27 mouse cellular contexts compared by ENCODE assay signal in genomic region chr10:15841381-15841780, GRCm38 (mm10).
DNase-seq lines count a peak whose midpoint lies in the region; ATAC-seq and TF ChIP-seq lines count a peak whose summit lies in the region.
"Had no signal": no experiment of that assay in that cellular context is flagged by ENCODE, and none has a peak within 500 bp of the region (broad histone marks: within the 10 kb centered on the region; RNA-seq: fewer than 3 reads in every experiment).

No protein-coding gene starts in this region.

- H3K9ac ChIP-seq in heart, adult 2 months (ENCODE audit: low read depth, low read length): no peak overlapping the region
- H3K9ac ChIP-seq in neural tube, embryonic 15.5 days (replicated peaks): no peak overlapping the region
- H3K9ac ChIP-seq: embryonic facial prominence, embryonic 12.5 days; embryonic facial prominence, embryonic 15.5 days; forebrain, postnatal 0 days; hindbrain, embryonic 14.5 days had no signal

- no peak for TF ChIP-seq EP300 in heart, adult 2 months (IDR thresholded peaks at IDR 0.05; ENCODE audit: insufficient read depth, low read depth, low read length)

- no peak overlapping the region for H3K4me2 ChIP-seq in neural tube, embryonic 15.5 days
- H3K4me2 ChIP-seq: embryonic facial prominence, embryonic 12.5 days; embryonic facial prominence, embryonic 15.5 days; heart, embryonic 11.5 days; hindbrain, embryonic 14.5 days had no signal

- no peaks in the 10 kb centered on the region for H3K9me3 ChIP-seq in neural tube, embryonic 15.5 days (replicated peaks)
- H3K9me3 ChIP-seq: embryonic facial prominence, embryonic 12.5 days; embryonic facial prominence, embryonic 15.5 days had no signal

- H3K27me3 ChIP-seq in heart, adult 2 months (ENCODE audit: control insufficient read depth, insufficient read depth, low read length): no peaks in the 10 kb centered on the region
- H3K27me3 ChIP-seq in neural tube, embryonic 15.5 days (replicated peaks): no peaks in the 10 kb centered on the region
- H3K27me3 ChIP-seq: embryonic facial prominence, embryonic 12.5 days; embryonic facial prominence, embryonic 15.5 days; Patski had no signal

- TF ChIP-seq POLR2A in heart, adult 2 months (IDR thresholded peaks at IDR 0.05; ENCODE audit: insufficient read depth, low read depth, low read length): no peak

- intact Hi-C loops in heart, adult 2 months (cut with DNase I): no loop called here

- no peaks in the 10 kb centered on the region for H3K4me1 ChIP-seq in heart, adult 2 months (ENCODE audit: control insufficient read depth, insufficient read depth, low read length)
- no peaks in the 10 kb centered on the region for H3K4me1 ChIP-seq in neural tube, embryonic 15.5 days
- H3K4me1 ChIP-seq: embryonic facial prominence, embryonic 12.5 days; embryonic facial prominence, embryonic 15.5 days had no signal

- H3K36me3 ChIP-seq in heart, adult 2 months (ENCODE audit: control insufficient read depth, insufficient read depth, low read length): no peaks in the 10 kb centered on the region
- H3K36me3 ChIP-seq in neural tube, embryonic 15.5 days: no peaks in the 10 kb centered on the region
- H3K36me3 ChIP-seq: embryonic facial prominence, embryonic 12.5 days; embryonic facial prominence, embryonic 15.5 days had no signal

- no peak for DNase-seq in heart, adult 2 months
- DNase-seq in heart, adult 11 months: no peak
- peak; percentile 31 for DNase-seq in 3T3-L1 (ENCODE audit: low read depth, low spot score)
- peak; percentile 27 for DNase-seq in NIH3T3 (ENCODE audit: low read depth)
- DNase-seq in layer of hippocampus, adult 8-10 months (ENCODE audit: low spot score in 2 of 2): no peak
- DNase-seq: adrenal gland, postnatal 10 days; adrenal gland, postnatal 36 days; cerebellum, adult 11 months; cerebellum, adult 2 months; cerebellum, adult 9-11 months; cerebellum, postnatal 25 days; forebrain, postnatal 0 days; gastrocnemius, postnatal 10 days; gastrocnemius, postnatal 36 days; heart, postnatal 10 days; heart, postnatal 36 days; kidney, adult 18-20 months had no signal

- H3K4me3 ChIP-seq in heart, adult 2 months: no peak overlapping the region
- no peak overlapping the region for H3K4me3 ChIP-seq in neural tube, embryonic 15.5 days (replicated peaks)
- H3K4me3 ChIP-seq: embryonic facial prominence, embryonic 12.5 days; embryonic facial prominence, embryonic 15.5 days had no signal

- no peak for TF ChIP-seq CTCF in heart, adult 2 months (IDR thresholded peaks at IDR 0.05)

- H3K79me2 ChIP-seq in heart, adult 2 months (replicated peaks; ENCODE audit: control insufficient read depth, insufficient read depth, low read length): no peaks in the 10 kb centered on the region

- ATAC-seq in neural tube, embryonic 15.5 days (ENCODE audit: low FRiP score): no peak
- ATAC-seq: forebrain, embryonic 14.5 days; forebrain, postnatal 0 days; hindbrain, postnatal 0 days; inflammation-experienced regulatory T-cells, adult 6 months; intestine, embryonic 16.5 days; Patski had no signal

- H3K27ac ChIP-seq in heart, adult 2 months: peak overlapping the region; percentile 24
- H3K27ac ChIP-seq in neural tube, embryonic 15.5 days (replicated peaks): no peak overlapping the region
- H3K27ac ChIP-seq: embryonic facial prominence, embryonic 12.5 days; embryonic facial prominence, embryonic 15.5 days; hindbrain, embryonic 14.5 days; hindbrain, postnatal 0 days had no signal

- WGBS in heart, adult 2 months: 44% methylated on average over 3 of the region's 3 CpGs
- WGBS in neural tube, embryonic 15.5 days: 76% methylated on average over 3 of the region's 3 CpGs

Comparison
In these comparisons a context has a peak if more than half of its experiments do, and no peak if none do; other contexts are left out.
1. DNase-seq: peak in 3T3-L1 (single experiment) and NIH3T3 (single experiment); none in heart, adult 2 months (0 of 2), heart, adult 11 months (single experiment) and layer of hippocampus, adult 8-10 months (0 of 2).